Mouse (Mus musculus) heart, adult 2 months (tissue): ENCODE measurements around the gene Tbc1d10c.
A peak's percentile ranks its signal among the peaks of the same experiment; 100 is the strongest.

ENCODE experiments used
- CTCF ChIP-seq: fragments of 200-600 bp; IDR thresholded peaks from 2 replicates; pipeline ENCODE4 v1.8.1; 2022; ENCODE audit warnings: antibody characterized with exemption, mild to moderate bottlenecking, moderate library complexity
- EP300 ChIP-seq: fragments of 200-500 bp; IDR thresholded peaks from 2 replicates; pipeline ENCODE4 v1.6.1; 2011; ENCODE audit warnings: low read depth, low read length, control low read depth; ENCODE audit not compliant: insufficient read depth
- POLR2A ChIP-seq: fragments of 200-500 bp; IDR thresholded peaks from 2 replicates; pipeline ENCODE4 v1.6.1; 2011; ENCODE audit warnings: mild to moderate bottlenecking, low read depth, low read length, control low read depth; ENCODE audit not compliant: insufficient read depth

GRCm38 (mm10) chr19:4216041-4216685, 25.1 kb upstream of the Tbc1d10c start:
- TF ChIP-seq EP300 (no peak), POLR2A (no peak), CTCF (peak; percentile 69)
